Mouse (Mus musculus) brain, embryonic 14.5 days (tissue): ENCODE measurements around the gene Npff.

Source experiments
- CTCF ChIP-seq: fragments of 200-500 bp; IDR thresholded peaks from 2 replicates; pipeline ENCODE4 v1.5.1; 2012; ENCODE audit warnings: inconsistent platforms, mild to moderate bottlenecking, moderate library complexity, borderline replicate concordance; ENCODE audit not compliant: insufficient read depth, insufficient read length; ENCODE audit errors: extremely low read depth
- POLR2A ChIP-seq: fragments of 200-500 bp; IDR thresholded peaks from 2 replicates; pipeline ENCODE4 v1.6.1; 2012; ENCODE audit warnings: mild to moderate bottlenecking, inconsistent platforms, borderline replicate concordance; ENCODE audit not compliant: poor library complexity, insufficient read depth, insufficient read length, severe bottlenecking; ENCODE audit errors: extremely low read depth

DNA sequence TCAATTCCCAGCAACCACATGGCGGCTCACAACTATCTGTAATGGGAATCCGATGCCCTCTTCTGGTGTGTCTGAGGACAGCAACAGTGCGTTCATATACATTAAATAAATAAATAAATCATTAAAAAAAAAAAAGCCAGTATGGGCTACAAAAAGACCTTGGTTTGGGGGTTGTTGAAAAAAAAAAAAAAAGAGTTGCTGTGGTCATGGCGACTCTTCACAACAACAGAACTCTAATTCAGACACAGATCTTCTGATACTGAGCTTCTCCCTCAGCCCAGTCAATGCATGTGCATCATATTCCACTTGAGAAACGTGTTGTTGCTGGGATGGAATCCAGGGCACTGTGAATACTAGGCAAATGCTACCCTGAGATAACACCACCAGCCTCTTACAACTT is 27.9 kb upstream of the Npff start:
- TF ChIP-seq CTCF, result no peak
- no peak for TF ChIP-seq POLR2A
